Mouse (Mus musculus): ENCODE measurements around the gene Col27a1. TPM values are rescaled to one million over a fixed set of nuclear protein-coding genes. Genes with fewer than 3 reads are reported as not detected.

Col27a1 gene
- polyA plus RNA-seq (2017; shearing (Covaris generic)) = 0.55 TPM

DNA sequence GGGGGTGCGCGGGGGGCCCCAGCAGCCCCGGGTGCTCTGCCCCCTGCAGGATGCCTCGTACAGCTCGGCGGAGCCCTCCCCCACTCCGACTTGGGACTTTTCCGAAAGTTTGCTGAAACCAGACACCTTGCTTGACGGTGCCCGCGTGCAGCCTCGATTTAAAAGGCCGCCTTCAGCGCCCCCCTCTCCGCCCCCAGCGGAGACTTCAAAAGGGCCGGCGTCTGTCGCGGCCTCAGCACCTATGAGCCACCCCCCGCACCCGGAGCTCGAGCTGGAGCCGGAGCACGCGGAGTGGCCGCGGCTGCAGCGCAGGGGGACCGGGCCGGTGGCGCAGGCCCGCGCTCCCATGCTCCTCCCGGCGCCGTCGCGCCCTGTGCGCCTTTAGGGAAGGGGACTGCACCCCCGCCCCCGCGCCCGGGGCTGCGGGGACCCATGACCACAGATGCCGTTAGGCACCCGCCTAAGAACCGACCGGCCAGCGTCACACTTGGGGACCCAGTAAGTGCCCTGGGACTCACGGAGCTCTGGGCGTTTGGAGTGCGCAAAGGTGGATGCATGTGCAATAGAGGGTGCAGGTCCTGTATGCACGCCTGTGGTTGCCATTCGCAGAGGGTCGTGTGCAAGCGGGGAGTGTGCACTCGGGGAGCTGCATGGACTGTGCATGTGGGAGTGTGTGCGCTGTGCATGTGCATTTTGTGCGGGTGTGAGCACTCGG is at the start of gene Col27a1:
TSS of gene Col27a1 (plus strand) at position 98 of the 715 bp plus-strand sequence.

DNA sequence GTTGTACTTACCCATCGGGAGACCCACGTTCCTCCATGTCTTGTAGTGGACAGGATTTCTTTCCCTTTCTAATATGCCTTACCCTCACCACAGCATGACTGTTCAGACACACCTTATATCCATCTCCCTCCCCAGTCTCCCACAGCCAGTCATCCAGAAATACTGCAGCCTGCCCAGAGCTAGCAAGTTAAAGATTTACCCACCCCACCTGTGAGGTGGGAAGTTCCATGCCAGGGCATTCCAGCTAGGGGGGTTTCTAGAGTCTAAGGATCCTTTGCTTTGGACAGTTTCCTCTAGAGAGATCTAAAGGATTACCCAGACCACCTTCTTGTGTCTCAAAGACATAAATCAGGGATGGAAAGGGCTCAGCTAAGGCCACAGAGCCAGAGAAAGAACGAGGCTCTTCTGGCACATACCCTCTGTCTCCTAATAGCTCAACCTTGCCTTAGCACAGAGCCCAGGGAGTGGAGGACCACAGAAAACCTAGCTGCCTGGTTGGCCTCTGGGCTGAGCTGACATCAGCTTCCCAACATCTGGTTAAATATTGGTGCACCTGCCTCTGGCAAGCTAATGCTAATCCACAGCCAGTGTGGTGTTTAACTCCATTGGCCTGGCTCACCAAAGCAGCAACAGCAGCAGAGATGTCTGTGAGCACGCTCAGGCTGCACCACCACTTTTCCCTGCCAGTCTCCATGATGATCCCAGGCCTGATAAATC is 41.7 kb upstream of the Col27a1 start, which contains the start of gene Kif12:
TSS of gene Kif12 (minus strand) at position 163 of the 717 bp plus-strand sequence.

DNA sequence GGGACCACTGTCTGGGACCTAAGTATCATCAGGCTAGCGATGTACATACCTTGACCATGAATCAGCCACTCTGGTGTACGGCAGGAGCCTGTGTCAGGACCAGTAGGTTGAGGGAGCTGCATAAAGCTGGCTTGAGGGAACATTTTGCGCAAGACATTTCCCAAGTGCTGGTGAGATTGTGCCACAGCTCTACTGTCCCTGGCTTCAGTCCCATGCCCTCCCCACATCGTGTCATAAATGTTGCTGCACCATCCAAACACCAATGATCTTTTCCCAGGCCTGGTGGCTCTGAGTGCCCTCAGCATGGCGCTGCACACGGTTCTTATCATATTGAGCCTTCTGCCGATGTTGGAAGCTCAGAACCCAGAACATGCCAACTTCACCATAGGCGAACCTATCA is 130.5 kb downstream of the Col27a1 start, which contains the start of gene Orm1:
TSS of gene Orm1 (plus strand) at position 266 of the 400 bp plus-strand sequence.

DNA sequence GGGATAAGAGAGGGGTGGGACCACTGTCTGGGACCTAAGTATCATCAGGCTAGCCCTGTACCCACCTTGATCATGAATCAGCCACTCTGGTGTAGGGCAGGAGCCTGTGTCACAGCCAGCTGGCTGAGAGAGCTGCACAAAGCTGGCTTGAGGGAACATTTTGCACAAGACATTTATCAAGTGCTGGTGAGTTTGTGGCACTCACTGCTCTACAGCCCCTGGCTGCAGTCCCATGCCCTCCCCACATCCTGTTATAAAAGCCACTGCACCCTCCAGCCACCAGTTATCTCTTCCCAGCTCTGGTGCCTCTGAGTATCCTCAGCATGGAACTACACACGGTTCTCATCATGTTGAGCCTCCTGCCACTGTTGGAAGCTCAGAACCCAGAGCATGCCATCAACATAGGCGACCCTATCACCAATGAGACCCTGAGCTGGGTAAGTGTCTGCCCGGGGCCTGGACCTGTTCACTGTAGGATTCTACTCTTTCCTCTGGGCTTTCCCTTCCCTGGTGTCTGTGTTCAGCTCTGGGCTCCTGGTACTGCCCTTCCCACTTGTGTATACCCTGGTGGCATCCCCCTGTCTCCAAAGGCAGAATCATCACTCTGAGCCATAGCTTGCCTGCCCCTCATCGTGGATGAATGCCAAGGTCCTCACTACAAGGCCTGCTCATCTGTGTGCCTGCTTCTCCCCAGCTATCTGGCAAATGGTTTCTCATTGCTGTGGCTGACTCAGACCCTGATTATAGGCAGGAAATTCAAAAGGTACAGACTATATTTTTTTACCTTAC is 142.3 kb downstream of the Col27a1 start, which contains the start of gene Orm3:
TSS of gene Orm3 (plus strand) at position 286 of the 789 bp plus-strand sequence.

DNA sequence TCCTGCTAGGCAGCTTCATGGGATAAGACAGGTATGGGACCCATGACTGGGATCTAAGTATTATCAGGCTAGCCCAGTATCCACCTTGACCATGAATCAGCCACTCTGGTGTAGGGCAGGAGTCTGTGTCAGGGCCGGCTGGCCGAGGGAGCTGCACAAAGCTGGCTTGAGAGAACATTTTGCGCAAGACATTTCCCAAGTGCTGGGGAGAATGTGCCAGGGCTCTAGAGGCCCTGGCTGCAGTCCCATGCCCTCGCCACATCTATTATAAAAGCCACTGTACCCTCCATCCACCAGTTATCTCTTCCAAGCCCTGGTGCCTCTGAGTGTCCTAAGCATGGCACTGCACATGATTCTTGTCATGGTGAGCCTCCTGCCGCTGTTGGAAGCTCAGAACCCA is 148.3 kb downstream of the Col27a1 start, which contains the start of gene Orm2:
TSS of gene Orm2 (plus strand) at position 300 of the 400 bp plus-strand sequence.

Other genes with a start within 250 kb of the Col27a1 start
- gene Zfp618, start 248.4 kb upstream of the Col27a1 start, polyA plus RNA-seq (2017; shearing (Covaris generic)) = 0.17 TPM
- not detected for gene Ambp, start 59.2 kb upstream of the Col27a1 start, polyA plus RNA-seq (2017; shearing (Covaris generic))
- not detected for gene Kif12, start 41.9 kb upstream of the Col27a1 start, polyA plus RNA-seq (2017; shearing (Covaris generic))
- not detected for gene Orm1, start 130.6 kb downstream of the Col27a1 start, polyA plus RNA-seq (2017; shearing (Covaris generic))
- 0.90 TPM for gene Orm3, start 142.2 kb downstream of the Col27a1 start, polyA plus RNA-seq (2017; shearing (Covaris generic))
- 1.0 TPM for gene Orm2, start 148.4 kb downstream of the Col27a1 start, polyA plus RNA-seq (2017; shearing (Covaris generic))
- 536 TPM for gene Akna, start 189.3 kb downstream of the Col27a1 start, polyA plus RNA-seq (2017; shearing (Covaris generic))

Measured in inflammation-experienced regulatory T-cells, adult 16 weeks (primary cell).